In genomic region chr4:31320734-31321507, GRCm38 (mm10) we compare ENCODE assay signal across 18 mouse cellular contexts.
DNase-seq lines count a peak whose midpoint lies in the region; ATAC-seq and TF ChIP-seq lines count a peak whose summit lies in the region.
"Had no signal": no experiment of that assay in that cellular context is flagged by ENCODE, and none has a peak within 500 bp of the region (broad histone marks: within the 10 kb centered on the region; RNA-seq: fewer than 3 reads in every experiment).

No protein-coding gene starts in this region.

- no peak for DNase-seq in embryonic facial prominence, embryonic 11.5 days (ENCODE audit: low spot score)
- DNase-seq in embryonic facial prominence, embryonic 10.5 days (ENCODE audit: low spot score): no peak
- DNase-seq in liver, adult 2 months (ENCODE audit: extremely low read depth, low read depth, low spot score): peak; percentile 1
- DNase-seq in liver, postnatal 0 days: no peak
- DNase-seq in cerebellum, adult 9-11 months: no peak
- DNase-seq in layer of hippocampus, postnatal 36 days: no peak
- DNase-seq: adrenal gland, postnatal 10 days; cerebellum, adult 11-12 months; cerebellum, adult 9-10 months; cerebellum, postnatal 36 days; gastrocnemius, adult 2 months; gastrocnemius, postnatal 25 days; heart, postnatal 36 days had no signal

- H3K27ac ChIP-seq in embryonic facial prominence, embryonic 11.5 days (replicated peaks; ENCODE audit: low read depth, low read length): no peak overlapping the region
- H3K27ac ChIP-seq in embryonic facial prominence, embryonic 10.5 days (replicated peaks): no peak overlapping the region
- no peak overlapping the region for H3K27ac ChIP-seq in hindbrain, embryonic 12.5 days
- no peak overlapping the region for H3K27ac ChIP-seq in hindbrain, embryonic 13.5 days
- no peak overlapping the region for H3K27ac ChIP-seq in liver, adult 2 months (replicated peaks; ENCODE audit: insufficient read depth, low read depth, low read length)
- H3K27ac ChIP-seq in liver, postnatal 0 days (ENCODE audit: low read depth): no peak overlapping the region
- H3K27ac ChIP-seq: embryonic facial prominence, embryonic 13.5 days; gastrocnemius, adult 2 months; hindbrain, postnatal 0 days had no signal

- H3K4me3 ChIP-seq in embryonic facial prominence, embryonic 11.5 days (ENCODE audit: low read depth, low read length): no peak overlapping the region
- no peak overlapping the region for H3K4me3 ChIP-seq in embryonic facial prominence, embryonic 10.5 days
- no peak overlapping the region for H3K4me3 ChIP-seq in hindbrain, embryonic 12.5 days
- H3K4me3 ChIP-seq in hindbrain, embryonic 13.5 days: no peak overlapping the region
- H3K4me3 ChIP-seq in liver, adult 2 months (ENCODE audit: insufficient read depth, low read depth, low read length): no peak overlapping the region
- no peak overlapping the region for H3K4me3 ChIP-seq in liver, postnatal 0 days (ENCODE audit: low read depth, low read length)
- H3K4me3 ChIP-seq: embryonic facial prominence, embryonic 13.5 days; gastrocnemius, adult 2 months; heart, embryonic 12.5 days had no signal

- no peaks in the 10 kb centered on the region for H3K4me1 ChIP-seq in embryonic facial prominence, embryonic 11.5 days (ENCODE audit: control insufficient read depth, insufficient read depth, low read length)
- peaks cover 19% of the 10 kb centered on the region for H3K4me1 ChIP-seq in embryonic facial prominence, embryonic 10.5 days
- no peaks in the 10 kb centered on the region for H3K4me1 ChIP-seq in hindbrain, embryonic 12.5 days
- no peaks in the 10 kb centered on the region for H3K4me1 ChIP-seq in hindbrain, embryonic 13.5 days (replicated peaks)
- H3K4me1 ChIP-seq in liver, adult 2 months (ENCODE audit: control insufficient read depth, insufficient read depth, low read length): no peaks in the 10 kb centered on the region
- no peaks in the 10 kb centered on the region for H3K4me1 ChIP-seq in liver, postnatal 0 days (ENCODE audit: insufficient read depth)

- H3K36me3 ChIP-seq in embryonic facial prominence, embryonic 11.5 days (replicated peaks; ENCODE audit: control insufficient read depth, insufficient read depth, low read depth, low read length): no peaks in the 10 kb centered on the region
- H3K36me3 ChIP-seq in embryonic facial prominence, embryonic 10.5 days (replicated peaks): no peaks in the 10 kb centered on the region
- H3K36me3 ChIP-seq in hindbrain, embryonic 12.5 days: no peaks in the 10 kb centered on the region
- H3K36me3 ChIP-seq in hindbrain, embryonic 13.5 days: no peaks in the 10 kb centered on the region
- no peaks in the 10 kb centered on the region for H3K36me3 ChIP-seq in liver, adult 2 months (ENCODE audit: control insufficient read depth, insufficient read depth, low read length)
- H3K36me3 ChIP-seq in liver, postnatal 0 days (replicated peaks; ENCODE audit: insufficient read depth, low read length): no peaks in the 10 kb centered on the region
- H3K36me3 ChIP-seq: embryonic facial prominence, embryonic 13.5 days; heart, embryonic 12.5 days had no signal

- H3K4me2 ChIP-seq in embryonic facial prominence, embryonic 11.5 days (ENCODE audit: low read depth, low read length): no peak overlapping the region
- no peak overlapping the region for H3K4me2 ChIP-seq in hindbrain, embryonic 12.5 days (replicated peaks)
- H3K4me2 ChIP-seq in hindbrain, embryonic 13.5 days: no peak overlapping the region
- no peak overlapping the region for H3K4me2 ChIP-seq in liver, postnatal 0 days (ENCODE audit: low read depth, low read length)
- H3K4me2 ChIP-seq: embryonic facial prominence, embryonic 13.5 days; heart, embryonic 12.5 days had no signal

- H3K9me3 ChIP-seq in embryonic facial prominence, embryonic 11.5 days (replicated peaks; ENCODE audit: control insufficient read depth, low read length): no peaks in the 10 kb centered on the region
- no peaks in the 10 kb centered on the region for H3K9me3 ChIP-seq in embryonic facial prominence, embryonic 10.5 days
- no peaks in the 10 kb centered on the region for H3K9me3 ChIP-seq in hindbrain, embryonic 12.5 days (replicated peaks)
- H3K9me3 ChIP-seq in hindbrain, embryonic 13.5 days: no peaks in the 10 kb centered on the region
- no peaks in the 10 kb centered on the region for H3K9me3 ChIP-seq in liver, postnatal 0 days (ENCODE audit: low read length)
- H3K9me3 ChIP-seq: embryonic facial prominence, embryonic 13.5 days; heart, embryonic 12.5 days had no signal

- no peak overlapping the region for H3K9ac ChIP-seq in embryonic facial prominence, embryonic 11.5 days (replicated peaks; ENCODE audit: low read length)
- H3K9ac ChIP-seq in hindbrain, embryonic 12.5 days: no peak overlapping the region
- no peak overlapping the region for H3K9ac ChIP-seq in hindbrain, embryonic 13.5 days
- no peak overlapping the region for H3K9ac ChIP-seq in liver, adult 2 months (ENCODE audit: low read depth, low read length)
- H3K9ac ChIP-seq in liver, postnatal 0 days (replicated peaks): no peak overlapping the region
- H3K9ac ChIP-seq: embryonic facial prominence, embryonic 13.5 days; heart, embryonic 12.5 days had no signal

- no peak for TF ChIP-seq CTCF in liver, adult 2 months (IDR thresholded peaks at IDR 0.05; ENCODE audit: low read depth, low read length)
- no peak for TF ChIP-seq CTCF in liver, postnatal 0 days (IDR thresholded peaks at IDR 0.05; ENCODE audit: low read depth)

- H3K27me3 ChIP-seq in embryonic facial prominence, embryonic 11.5 days (ENCODE audit: control insufficient read depth, insufficient read depth, low read length): no peaks in the 10 kb centered on the region
- H3K27me3 ChIP-seq in embryonic facial prominence, embryonic 10.5 days (replicated peaks; ENCODE audit: low read depth, poor library complexity, severe bottlenecking): no peaks in the 10 kb centered on the region
- no peaks in the 10 kb centered on the region for H3K27me3 ChIP-seq in hindbrain, embryonic 12.5 days
- H3K27me3 ChIP-seq in hindbrain, embryonic 13.5 days: no peaks in the 10 kb centered on the region
- H3K27me3 ChIP-seq in liver, adult 2 months (ENCODE audit: control insufficient read depth, insufficient read depth, low read length): no peaks in the 10 kb centered on the region
- H3K27me3 ChIP-seq in liver, postnatal 0 days (ENCODE audit: insufficient read depth, low read length): no peaks in the 10 kb centered on the region
- H3K27me3 ChIP-seq: embryonic facial prominence, embryonic 13.5 days; heart, embryonic 12.5 days had no signal

- 0 out of 2 replicates have a peak, but pooled peaks have one; percentile 56 for ATAC-seq in embryonic facial prominence, embryonic 11.5 days (replicated peaks; ENCODE audit: insufficient number of reproducible peaks, low FRiP score, low TSS enrichment, low read depth)
- ATAC-seq in hindbrain, embryonic 12.5 days (ENCODE audit: low FRiP score): 0 out of 2 replicates have a peak, but pooled peaks have one; percentile 2
- ATAC-seq in hindbrain, embryonic 13.5 days (ENCODE audit: low FRiP score): no peak
- ATAC-seq in liver, postnatal 0 days: no peak
- ATAC-seq: hindbrain, postnatal 0 days had no signal

- TF ChIP-seq POLR2A in liver, adult 2 months (IDR thresholded peaks at IDR 0.05; ENCODE audit: extremely low read depth, insufficient read depth, low read length): no peak

- 57% methylated on average over 8 of the region's 8 CpGs for WGBS in embryonic facial prominence, embryonic 11.5 days
- 63% methylated on average over 8 of the region's 8 CpGs for WGBS in embryonic facial prominence, embryonic 10.5 days
- WGBS in hindbrain, embryonic 12.5 days: 76% methylated on average over 8 of the region's 8 CpGs
- 77% methylated on average over 8 of the region's 8 CpGs for WGBS in hindbrain, embryonic 13.5 days
- 52% methylated on average over 8 of the region's 8 CpGs for WGBS in liver, adult 2 months
- WGBS in liver, postnatal 0 days (ENCODE audit: insufficient replicate concordance): 62% methylated on average over 8 of the region's 8 CpGs

- H3K79me2 ChIP-seq in liver, adult 2 months (ENCODE audit: control insufficient read depth, insufficient read depth, low read length): no peaks in the 10 kb centered on the region

- TF ChIP-seq EP300 in liver, postnatal 0 days (IDR thresholded peaks at IDR 0.05; ENCODE audit: low read depth): no peak

Comparison
In these comparisons a context has a peak if more than half of its experiments do, and no peak if none do; other contexts are left out.
1. ATAC-seq: peak in embryonic facial prominence, embryonic 11.5 days (single experiment) and hindbrain, embryonic 12.5 days (single experiment); none in hindbrain, embryonic 13.5 days (single experiment) and liver, postnatal 0 days (single experiment).